Mouse (Mus musculus): ENCODE measurements around the gene Galnt7. TPM values are rescaled to one million over a fixed set of nuclear protein-coding genes. Genes with fewer than 3 reads are reported as not detected.

The Galnt7 gene
- total and polyA plus RNA-seq, 2 experiments from 2014 or later: 6.6 to 6.8 TPM

- ATAC-seq: no peak
- no peak overlapping the region for H3K4me3 ChIP-seq (ENCODE audit: low read length)
- 0 out of 2 replicates have a peak, but pooled peaks cover 4% of the 10 kb centered on the region for H3K4me1 ChIP-seq (ENCODE audit: insufficient read depth, low read length)
- WGBS: 95% methylated on average over 9 of the region's 9 CpGs
- H3K4me2 ChIP-seq (ENCODE audit: low read depth, low read length): no peak overlapping the region
- H3K36me3 ChIP-seq (ENCODE audit: insufficient read depth, low read length): no peaks in the 10 kb centered on the region
- no peaks in the 10 kb centered on the region for H3K9me3 ChIP-seq (ENCODE audit: low read length)
- no peak for DNase-seq (ENCODE audit: low spot score)
- H3K9ac ChIP-seq (replicated peaks; ENCODE audit: low read length): no peak overlapping the region
- H3K27ac ChIP-seq: no peak overlapping the region
- no peaks in the 10 kb centered on the region for H3K27me3 ChIP-seq (ENCODE audit: insufficient read depth, low read length)
- no peak for TF ChIP-seq CTCF (IDR thresholded peaks at IDR 0.05; ENCODE audit: low read depth)
Observed at GRCm38 (mm10) chr8:57589176-57589575, 63.7 kb downstream of the Galnt7 start.

GRCm38 (mm10) chr8:57588604-57589003 lies 64.2 kb downstream of the Galnt7 start:
- no peak for TF ChIP-seq CTCF (IDR thresholded peaks at IDR 0.05; ENCODE audit: low read depth)
- H3K27me3 ChIP-seq (ENCODE audit: insufficient read depth, low read length): no peaks in the 10 kb centered on the region
- H3K36me3 ChIP-seq (ENCODE audit: insufficient read depth, low read length): no peaks in the 10 kb centered on the region
- ATAC-seq: no peak
- H3K4me3 ChIP-seq (ENCODE audit: low read length): no peak overlapping the region
- 93% methylated on average over 1 of the region's 1 CpGs for WGBS
- DNase-seq (ENCODE audit: low spot score): no peak
- no peaks in the 10 kb centered on the region for H3K9me3 ChIP-seq (ENCODE audit: low read length)
- H3K4me1 ChIP-seq (ENCODE audit: insufficient read depth, low read length): 0 out of 2 replicates have a peak, but pooled peaks cover 4% of the 10 kb centered on the region
- H3K9ac ChIP-seq (replicated peaks; ENCODE audit: low read length): no peak overlapping the region
- no peak overlapping the region for H3K4me2 ChIP-seq (ENCODE audit: low read depth, low read length)
- H3K27ac ChIP-seq: no peak overlapping the region

- whole genome bisulfite sequencing: 55% methylated on average over 4 of the region's 4 CpGs
- H3K36me3 ChIP-seq (ENCODE audit: insufficient read depth, low read length): no peaks in the 10 kb centered on the region
- H3K9me3 ChIP-seq (ENCODE audit: low read length): no peaks in the 10 kb centered on the region
- H3K27me3 ChIP-seq (ENCODE audit: insufficient read depth, low read length): no peaks in the 10 kb centered on the region
- no peak overlapping the region for H3K9ac ChIP-seq (replicated peaks; ENCODE audit: low read length)
- 0 out of 2 replicates have a peak, but pooled peaks cover 4% of the 10 kb centered on the region for H3K4me1 ChIP-seq (ENCODE audit: insufficient read depth, low read length)
- DNase-seq (ENCODE audit: low spot score) (no peak), ATAC-seq (0 out of 2 replicates have a peak, but pooled peaks have one; percentile 27)
- TF ChIP-seq CTCF (IDR thresholded peaks at IDR 0.05; ENCODE audit: low read depth): no peak
- H3K4me3 ChIP-seq (ENCODE audit: low read length): no peak overlapping the region
- no peak overlapping the region for H3K27ac ChIP-seq
- H3K4me2 ChIP-seq (ENCODE audit: low read depth, low read length): no peak overlapping the region
Observed at GRCm38 (mm10) chr8:57586667-57587066, 66.2 kb downstream of the Galnt7 start.

- TF ChIP-seq CTCF (IDR thresholded peaks at IDR 0.05; ENCODE audit: low read depth): no peak
- no peak overlapping the region for H3K9ac ChIP-seq (replicated peaks; ENCODE audit: low read length)
- H3K4me1 ChIP-seq (ENCODE audit: insufficient read depth, low read length): 0 out of 2 replicates have a peak, but pooled peaks cover 4% of the 10 kb centered on the region
- H3K4me2 ChIP-seq (ENCODE audit: low read depth, low read length): no peak overlapping the region
- no peaks in the 10 kb centered on the region for H3K36me3 ChIP-seq (ENCODE audit: insufficient read depth, low read length)
- H3K4me3 ChIP-seq (ENCODE audit: low read length): no peak overlapping the region
- no peak overlapping the region for H3K27ac ChIP-seq
- no peaks in the 10 kb centered on the region for H3K27me3 ChIP-seq (ENCODE audit: insufficient read depth, low read length)
- WGBS: 68% methylated on average over 3 of the region's 3 CpGs
- H3K9me3 ChIP-seq (ENCODE audit: low read length): no peaks in the 10 kb centered on the region
- DNase-seq (ENCODE audit: low spot score) (no peak), ATAC-seq (no peak)
Observed at GRCm38 (mm10) chr8:57585831-57586230, 67.0 kb downstream of the Galnt7 start.

- Histone ChIP-seq H3K27ac (no peak overlapping the region), H3K27me3 (ENCODE audit: insufficient read depth, low read length) (no peaks in the 10 kb centered on the region), H3K4me1 (ENCODE audit: insufficient read depth, low read length) (0 out of 2 replicates have a peak, but pooled peaks cover 4% of the 10 kb centered on the region), H3K9ac (replicated peaks; ENCODE audit: low read length) (no peak overlapping the region), H3K36me3 (ENCODE audit: insufficient read depth, low read length) (no peaks in the 10 kb centered on the region), H3K9me3 (ENCODE audit: low read length) (no peaks in the 10 kb centered on the region), H3K4me3 (ENCODE audit: low read length) (no peak overlapping the region), H3K4me2 (ENCODE audit: low read depth, low read length) (no peak overlapping the region)
- DNase-seq (ENCODE audit: low spot score) (no peak), ATAC-seq (0 out of 2 replicates have a peak, but pooled peaks have one; percentile 5)
- WGBS: 74% methylated on average over 5 of the region's 5 CpGs
- TF ChIP-seq CTCF (IDR thresholded peaks at IDR 0.05; ENCODE audit: low read depth): no peak
Observed at GRCm38 (mm10) chr8:57585128-57585442, 67.7 kb downstream of the Galnt7 start.

GRCm38 (mm10) chr8:57584416-57585127 lies 68.3 kb downstream of the Galnt7 start:
- H3K36me3 ChIP-seq (ENCODE audit: insufficient read depth, low read length): no peaks in the 10 kb centered on the region
- no peaks in the 10 kb centered on the region for H3K9me3 ChIP-seq (ENCODE audit: low read length)
- H3K27me3 ChIP-seq (ENCODE audit: insufficient read depth, low read length): no peaks in the 10 kb centered on the region
- H3K4me2 ChIP-seq (ENCODE audit: low read depth, low read length): no peak overlapping the region
- no peak overlapping the region for H3K4me3 ChIP-seq (ENCODE audit: low read length)
- H3K4me1 ChIP-seq (ENCODE audit: insufficient read depth, low read length): 0 out of 2 replicates have a peak, but pooled peaks cover 4% of the 10 kb centered on the region
- H3K27ac ChIP-seq: no peak overlapping the region
- ATAC-seq (peak; percentile 72), DNase-seq (ENCODE audit: low spot score) (peak; percentile 57)
- H3K9ac ChIP-seq (replicated peaks; ENCODE audit: low read length): no peak overlapping the region
- 43% methylated on average over 8 of the region's 8 CpGs for WGBS
- no peak for TF ChIP-seq CTCF (IDR thresholded peaks at IDR 0.05; ENCODE audit: low read depth)

- DNase-seq (ENCODE audit: low spot score): no peak
- Histone ChIP-seq H3K4me1 (ENCODE audit: insufficient read depth, low read length) (no peaks in the 10 kb centered on the region), H3K9me3 (ENCODE audit: low read length) (no peaks in the 10 kb centered on the region), H3K36me3 (ENCODE audit: insufficient read depth, low read length) (no peaks in the 10 kb centered on the region), H3K4me2 (ENCODE audit: low read depth, low read length) (no peak overlapping the region), H3K9ac (replicated peaks; ENCODE audit: low read length) (no peak overlapping the region), H3K27ac (no peak overlapping the region), H3K27me3 (ENCODE audit: insufficient read depth, low read length) (no peaks in the 10 kb centered on the region), H3K4me3 (ENCODE audit: low read length) (no peak overlapping the region)
- TF ChIP-seq CTCF (IDR thresholded peaks at IDR 0.05; ENCODE audit: low read depth): no peak
- 78% methylated on average over 6 of the region's 6 CpGs for WGBS
- ATAC-seq: no peak
Observed at GRCm38 (mm10) chr8:57579845-57580244, 73.0 kb downstream of the Galnt7 start.

Measured in hindbrain, postnatal 0 days (tissue).